In genomic region chr11:18069348-18070031, GRCm38 (mm10) we compare ENCODE assay signal across 18 mouse cellular contexts.
DNase-seq lines count a peak whose midpoint lies in the region; ATAC-seq and TF ChIP-seq lines count a peak whose summit lies in the region.
"Had no signal": no experiment of that assay in that cellular context is flagged by ENCODE, and none has a peak within 500 bp of the region (broad histone marks: within the 10 kb centered on the region; RNA-seq: fewer than 3 reads in every experiment).

No protein-coding gene starts in this region.

- no peaks in the 10 kb centered on the region for H3K79me2 ChIP-seq in CH12.LX (replicated peaks; ENCODE audit: control insufficient read depth, extremely low read depth, insufficient read depth, poor library complexity, severe bottlenecking)

- no peak overlapping the region for H3K9ac ChIP-seq in CH12.LX (ENCODE audit: insufficient read depth, low read depth)
- no peak overlapping the region for H3K9ac ChIP-seq in forebrain, embryonic 13.5 days
- H3K9ac ChIP-seq in hindbrain, embryonic 15.5 days, result no peak overlapping the region
- no peak overlapping the region for H3K9ac ChIP-seq in neural tube, embryonic 12.5 days
- H3K9ac ChIP-seq: stomach, embryonic 15.5 days had no signal

- 43% methylated on average over 7 of the region's 7 CpGs for WGBS in forebrain, embryonic 13.5 days
- 35% methylated on average over 7 of the region's 7 CpGs for WGBS in hindbrain, embryonic 15.5 days
- WGBS in neural tube, embryonic 12.5 days, result 50% methylated on average over 7 of the region's 7 CpGs
- 65% methylated on average over 7 of the region's 7 CpGs for WGBS in thymus, adult 2 months

- dilution Hi-C loops in CH12.LX (cut with MboI; ENCODE audit: extremely low pct_ligation_motif_present, extremely low pct_unique_long_range_greater_than_20kb, low sequenced_read_pairs), result no loop called here

- TF ChIP-seq RAD21 in CH12.LX (IDR thresholded peaks at IDR 0.05; ENCODE audit: low read depth, low read length), result no peak

- no peak for TF ChIP-seq POLR2A in CH12.LX (IDR thresholded peaks at IDR 0.05; ENCODE audit: low read depth, low read length)
- no peak for TF ChIP-seq POLR2A in thymus, adult 2 months (IDR thresholded peaks at IDR 0.05; ENCODE audit: control insufficient read depth, extremely low read depth, insufficient read depth, low read length, poor library complexity)

- no peak for TF ChIP-seq EP300 in CH12.LX (IDR thresholded peaks at IDR 0.05; ENCODE audit: low read length)

- H3K36me3 ChIP-seq in CH12.LX (replicated peaks in 1 of 2; ENCODE audit: control insufficient read depth in 1 of 2, insufficient read depth in 1 of 2, low read length in 1 of 2), result no peaks in the 10 kb centered on the region
- H3K36me3 ChIP-seq in forebrain, embryonic 13.5 days (ENCODE audit: poor library complexity, severe bottlenecking), result no peaks in the 10 kb centered on the region
- H3K36me3 ChIP-seq in hindbrain, embryonic 15.5 days, result no peaks in the 10 kb centered on the region
- no peaks in the 10 kb centered on the region for H3K36me3 ChIP-seq in neural tube, embryonic 12.5 days
- H3K36me3 ChIP-seq in thymus, adult 2 months (ENCODE audit: control insufficient read depth, insufficient read depth, low read length), result no peaks in the 10 kb centered on the region
- H3K36me3 ChIP-seq: stomach, embryonic 15.5 days had no signal

- peaks cover 0 to 8% of the 10 kb centered on the region in 2 experiments; a peak in 1 of 4 replicates for H3K4me1 ChIP-seq in CH12.LX (ENCODE audit: control insufficient read depth in 1 of 2, insufficient read depth in 2 of 2)
- peaks cover 9% of the 10 kb centered on the region for H3K4me1 ChIP-seq in forebrain, embryonic 13.5 days
- peaks cover 11% of the 10 kb centered on the region for H3K4me1 ChIP-seq in hindbrain, embryonic 15.5 days (replicated peaks)
- H3K4me1 ChIP-seq in neural tube, embryonic 12.5 days, result no peaks in the 10 kb centered on the region
- no peaks in the 10 kb centered on the region for H3K4me1 ChIP-seq in thymus, adult 2 months (replicated peaks; ENCODE audit: control insufficient read depth, insufficient read depth, low read length)
- H3K4me1 ChIP-seq: stomach, embryonic 15.5 days had no signal

- peak overlapping the region; percentile 29; the same call in 1 of the 2 replicates for H3K4me2 ChIP-seq in CH12.LX (ENCODE audit: insufficient read depth, low read depth, poor library complexity, severe bottlenecking)
- H3K4me2 ChIP-seq in forebrain, embryonic 13.5 days, result peak overlapping the region; percentile 4; the same call in 1 of the 2 replicates
- H3K4me2 ChIP-seq in hindbrain, embryonic 15.5 days, result peak overlapping the region; percentile 19
- no peak overlapping the region for H3K4me2 ChIP-seq in neural tube, embryonic 12.5 days (replicated peaks)
- H3K4me2 ChIP-seq: heart, embryonic 11.5 days; stomach, embryonic 15.5 days had no signal

- no peak overlapping the region for H3K4me3 ChIP-seq in CH12.LX (replicated peaks in 1 of 3; ENCODE audit: low read depth in 2 of 3, low read length in 2 of 3, poor library complexity in 1 of 3)
- no peak overlapping the region for H3K4me3 ChIP-seq in forebrain, embryonic 13.5 days
- no peak overlapping the region for H3K4me3 ChIP-seq in hindbrain, embryonic 15.5 days
- H3K4me3 ChIP-seq in neural tube, embryonic 12.5 days, result no peak overlapping the region
- no peak overlapping the region for H3K4me3 ChIP-seq in thymus, adult 2 months (ENCODE audit: control insufficient read depth, insufficient read depth, low read length)
- H3K4me3 ChIP-seq: layer of hippocampus, adult 2 months; left cerebral cortex, adult 2 months; stomach, embryonic 15.5 days had no signal

- H3K9me3 ChIP-seq in CH12.LX (replicated peaks; ENCODE audit: low read length), result no peaks in the 10 kb centered on the region
- H3K9me3 ChIP-seq in forebrain, embryonic 13.5 days (replicated peaks), result no peaks in the 10 kb centered on the region
- no peaks in the 10 kb centered on the region for H3K9me3 ChIP-seq in hindbrain, embryonic 15.5 days
- no peaks in the 10 kb centered on the region for H3K9me3 ChIP-seq in neural tube, embryonic 12.5 days
- H3K9me3 ChIP-seq: stomach, embryonic 15.5 days had no signal

- H3K27ac ChIP-seq in CH12.LX (ENCODE audit: insufficient read depth, low read depth), result no peak overlapping the region
- no peak overlapping the region for H3K27ac ChIP-seq in forebrain, embryonic 13.5 days
- peak overlapping the region; percentile 61 for H3K27ac ChIP-seq in hindbrain, embryonic 15.5 days (replicated peaks)
- no peak overlapping the region for H3K27ac ChIP-seq in neural tube, embryonic 12.5 days
- no peak overlapping the region for H3K27ac ChIP-seq in thymus, adult 2 months (ENCODE audit: control insufficient read depth, insufficient read depth, low read length)
- H3K27ac ChIP-seq: layer of hippocampus, adult 2 months; left cerebral cortex, adult 2 months; stomach, embryonic 15.5 days had no signal

- DNase-seq in CH12.LX (ENCODE audit: extremely low read depth), result peak; percentile 6
- no peak for DNase-seq in heart, adult 18-20 months
- DNase-seq in embryo, embryonic 10 days (ENCODE audit: low spot score), result no peak
- no peak for DNase-seq in thymus, adult 2 months
- DNase-seq: adrenal gland, postnatal 14 days; cerebellum, adult 9-10 months; embryo, embryonic 11 days; gastrocnemius, postnatal 36 days; lung, adult 2 months; thymus, postnatal 4 days had no signal

- ATAC-seq in forebrain, embryonic 13.5 days, result peak; percentile 65; the same call in 1 of the 2 replicates
- peak; percentile 83 for ATAC-seq in hindbrain, embryonic 15.5 days (ENCODE audit: low FRiP score, low read depth)
- ATAC-seq in neural tube, embryonic 12.5 days (ENCODE audit: low FRiP score, low read depth), result peak; percentile 80; the same call in 1 of the 2 replicates
- ATAC-seq: intestine, embryonic 16.5 days had no signal

- H3K27me3 ChIP-seq in CH12.LX (replicated peaks), result no peaks in the 10 kb centered on the region
- no peaks in the 10 kb centered on the region for H3K27me3 ChIP-seq in forebrain, embryonic 13.5 days
- H3K27me3 ChIP-seq in hindbrain, embryonic 15.5 days, result no peaks in the 10 kb centered on the region
- H3K27me3 ChIP-seq in neural tube, embryonic 12.5 days (replicated peaks), result no peaks in the 10 kb centered on the region
- no peaks in the 10 kb centered on the region for H3K27me3 ChIP-seq in thymus, adult 2 months (ENCODE audit: control insufficient read depth, insufficient read depth, low read length)
- H3K27me3 ChIP-seq: stomach, embryonic 15.5 days had no signal

- in situ Hi-C loops in CH12.LX (cut with MboI; ENCODE audit: low pct_ligation_motif_present, low pct_unique_long_range_greater_than_20kb, low sequenced_read_pairs), result no loop called here

- no peak for TF ChIP-seq CTCF in CH12.LX (conservative IDR thresholded peaks at IDR 0.05 in 1 of 2, IDR thresholded peaks at IDR 0.05 in 1 of 2; ENCODE audit: low read depth in 2 of 2, low read length in 2 of 2)
- TF ChIP-seq CTCF in thymus, adult 2 months (IDR thresholded peaks at IDR 0.05; ENCODE audit: borderline replicate concordance, control insufficient read depth, extremely low read depth, insufficient read depth, low read length, poor library complexity), result no peak

TF ChIP-seq in CH12.LX, 34 proteins besides CTCF, POLR2A, EP300 and RAD21:
- no peak for TF ChIP-seq ZNF384 (IDR thresholded peaks at IDR 0.05; ENCODE audit: low read depth, low read length)
- no peak for TF ChIP-seq JUND (conservative IDR thresholded peaks at IDR 0.05; ENCODE audit: low read depth, low read length)
- TF ChIP-seq NRF1 (IDR thresholded peaks at IDR 0.05; ENCODE audit: low read depth, low read length), result no peak
- TF ChIP-seq UBTF (IDR thresholded peaks at IDR 0.05; ENCODE audit: low read depth, low read length), result no peak
- no peak for TF ChIP-seq GABPA (IDR thresholded peaks at IDR 0.05; ENCODE audit: insufficient replicate concordance, low read depth, low read length)
- no peak for TF ChIP-seq MXI1 (IDR thresholded peaks at IDR 0.05; ENCODE audit: low read depth, low read length)
- TF ChIP-seq ZMIZ1 (IDR thresholded peaks at IDR 0.05; ENCODE audit: low read depth, low read length), result no peak
